Mouse (Mus musculus) lung, adult 2 months (tissue): ENCODE measurements around the gene Siglec1.

Experiments used
- CTCF ChIP-seq: fragments of 200-500 bp; IDR thresholded peaks from 2 replicates; pipeline ENCODE4 v1.5.1; 2011; ENCODE audit warnings: mild to moderate bottlenecking, low read length, control low read depth; ENCODE audit not compliant: insufficient read depth
- POLR2A ChIP-seq: fragments of 200-500 bp; IDR thresholded peaks from 2 replicates; pipeline ENCODE4 v1.6.1; 2011; ENCODE audit warnings: low read depth, mild to moderate bottlenecking, control low read depth, low read length, borderline replicate concordance; ENCODE audit errors: extremely low read depth

DNA sequence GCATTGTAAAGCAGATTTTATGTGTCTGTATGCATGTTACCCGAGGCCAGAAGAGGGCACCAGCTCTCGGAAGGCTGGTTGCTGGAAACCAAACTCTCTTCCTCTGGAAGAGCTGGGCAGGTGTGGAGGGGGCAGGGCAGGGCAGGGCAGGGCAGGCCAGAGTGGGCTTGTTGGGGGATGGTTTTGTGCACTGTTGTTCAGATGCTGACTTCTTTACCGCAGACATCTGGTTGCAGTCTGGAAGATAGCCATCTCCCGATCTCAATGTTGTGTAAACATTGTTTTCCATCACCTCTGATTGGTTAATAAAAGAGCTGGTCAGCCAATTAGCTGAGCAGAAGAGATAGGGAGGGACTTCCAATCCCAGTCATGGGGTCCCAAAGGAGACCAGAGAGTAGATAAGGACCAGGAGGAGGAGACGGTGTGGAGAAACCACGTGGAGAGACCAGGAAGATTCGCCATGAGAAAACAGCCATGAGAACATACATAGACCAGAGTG, 42.2 kb downstream of the Siglec1 start:
- TF ChIP-seq CTCF = no peak
- no peak for TF ChIP-seq POLR2A
